Mouse (Mus musculus) 3T3-L1 (cell line): ENCODE results near the gene Sox15.
"Not testable (repeated sequence)": the region's sequence is repeated elsewhere in the genome, so short reads cannot be mapped to it uniquely, and the experiment has no call there.

Experiments used
- DNase-seq: peaks from one replicate; pipeline ENCODE4 v3.0.0-alpha.2; 2015; ENCODE audit warnings: low read depth, low spot score

Sox15 gene

GRCm38 (mm10) chr11:69655264-69656064 is at the start of gene Sox15:
Sox15 (plus strand) TSS chr11:69655314.
- DNase-seq = no peak

GRCm38 (mm10) chr11:69605726-69606490 is 49.2 kb upstream of the Sox15 start, which contains the start of gene Atp1b2:
Atp1b2 (minus strand) TSS chr11:69605942.
- DNase-seq = no peak

GRCm38 (mm10) chr11:69606491-69606795 is 48.7 kb upstream of the Sox15 start:
- no peak for DNase-seq

- DNase-seq = no peak
Measured at GRCm38 (mm10) chr11:69606832-69607231, 48.3 kb upstream of the Sox15 start.

DNA sequence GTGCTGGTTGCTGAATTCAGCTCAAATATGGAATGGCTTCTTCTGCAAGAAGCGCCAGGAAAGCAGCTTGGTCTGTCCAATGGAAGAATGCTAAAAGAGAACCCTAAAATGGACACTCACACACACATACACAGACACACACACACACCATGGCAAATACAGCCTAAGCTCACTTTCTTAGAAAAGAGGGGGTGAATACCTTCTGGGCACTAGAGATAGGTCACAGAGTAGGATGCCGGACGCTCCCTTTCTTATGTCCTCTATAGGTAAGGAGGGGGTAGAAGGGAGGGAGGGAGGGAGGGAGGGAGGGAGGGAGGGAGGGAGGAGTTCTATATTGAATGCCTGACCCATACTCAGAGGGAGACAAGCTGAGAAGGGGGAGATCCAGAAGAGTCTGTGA is 46.6 kb upstream of the Sox15 start:
- no peak for DNase-seq

- DNase-seq = no peak
Measured at GRCm38 (mm10) chr11:69609416-69609815, 45.7 kb upstream of the Sox15 start.

DNA sequence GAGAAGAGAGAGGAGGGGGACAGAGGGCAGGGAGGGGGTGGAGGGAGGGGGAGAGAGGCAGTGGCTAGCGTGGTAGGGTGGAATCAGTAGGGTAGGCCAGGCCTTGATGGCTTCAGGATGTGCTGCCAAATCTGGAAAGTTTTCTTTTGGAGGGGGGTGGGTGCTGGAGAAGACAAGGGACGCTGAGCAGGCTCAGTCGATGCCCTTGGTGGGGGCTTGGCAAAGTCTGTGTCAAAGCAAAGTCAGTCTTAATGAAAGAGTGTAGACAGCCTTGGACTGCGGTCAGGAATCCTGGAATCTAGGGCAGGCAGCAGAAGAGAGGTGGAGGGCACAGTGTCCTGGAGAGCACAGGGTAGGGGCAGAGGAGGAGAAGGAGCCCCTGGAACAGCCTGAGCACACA is 44.2 kb upstream of the Sox15 start:
- DNase-seq = no peak

DNA sequence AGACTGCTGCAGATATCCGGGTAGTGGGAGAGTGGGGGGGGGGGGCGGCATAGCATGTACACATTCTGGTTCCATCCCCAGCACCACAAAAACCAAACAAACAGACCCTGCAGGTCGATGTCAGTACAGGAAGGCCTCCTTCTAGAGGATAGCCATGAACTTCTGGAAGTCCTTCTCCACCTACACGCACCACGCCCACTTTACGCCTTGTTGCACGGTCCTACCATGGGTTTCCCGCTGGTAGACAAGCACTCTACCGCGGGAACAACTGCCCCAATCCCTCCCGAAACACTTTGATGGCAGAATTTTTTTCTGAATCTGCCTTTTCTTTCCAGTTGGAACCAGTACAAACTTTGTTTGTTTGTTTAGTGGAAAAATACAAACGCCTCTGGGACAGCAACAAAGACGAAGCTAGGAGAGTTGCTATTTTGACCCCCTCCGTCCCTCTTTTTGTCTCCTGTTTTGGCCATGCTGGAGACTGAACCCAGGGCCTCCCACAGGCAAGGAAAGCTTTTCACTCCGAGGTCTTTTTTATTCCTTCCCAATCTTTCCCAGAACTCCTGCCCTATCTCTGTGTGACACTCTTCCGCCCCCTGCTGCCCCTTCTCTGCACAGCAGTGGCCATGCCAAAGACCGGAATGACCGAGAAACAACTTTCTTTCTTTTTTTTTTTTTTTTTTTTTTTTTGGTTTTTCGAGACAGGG is 41.4 kb upstream of the Sox15 start:
- peak; percentile 92 for DNase-seq

DNA sequence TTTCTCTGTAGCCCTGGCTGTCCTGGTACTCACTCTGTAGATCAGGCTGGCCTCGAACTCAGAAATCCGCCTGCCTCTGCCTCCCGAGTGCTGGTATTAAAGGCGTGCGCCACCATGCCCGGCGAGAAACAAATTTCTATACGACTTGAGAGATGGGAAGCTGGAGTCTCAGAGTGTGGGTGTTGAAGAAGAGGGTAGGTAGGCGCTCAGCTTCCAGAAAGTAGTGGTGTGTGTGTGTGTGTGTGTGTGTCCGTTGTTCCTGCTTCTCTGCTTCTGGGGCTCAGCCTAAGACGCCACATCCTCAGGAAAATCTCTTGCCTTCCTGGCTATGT is 40.9 kb upstream of the Sox15 start:
- DNase-seq = not testable (repeated sequence)

DNA sequence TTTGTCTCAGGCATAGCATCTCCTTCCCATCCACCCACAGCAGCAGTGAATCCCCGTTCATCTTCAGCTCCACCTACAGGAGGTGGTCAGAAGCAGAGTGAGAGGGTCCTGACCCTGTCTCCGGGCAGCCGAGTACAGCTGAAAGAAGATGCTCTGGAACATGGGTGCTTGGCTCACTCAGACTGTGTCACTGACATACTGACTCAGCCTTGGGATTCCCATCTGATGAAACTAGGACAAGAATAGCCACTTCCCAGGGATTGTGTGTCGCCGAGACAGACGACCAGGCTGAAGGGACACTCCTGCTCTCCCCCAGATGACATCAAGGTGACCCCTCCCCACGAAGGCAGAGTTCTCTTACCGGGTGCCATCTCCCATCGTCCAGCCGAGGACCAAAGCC is 38.3 kb upstream of the Sox15 start:
- DNase-seq = no peak

GRCm38 (mm10) chr11:69617805-69618204 is 37.3 kb upstream of the Sox15 start, which contains the start of gene Shbg:
Shbg (minus strand) TSS chr11:69617905.
- DNase-seq = no peak

GRCm38 (mm10) chr11:69620394-69621081 is 34.6 kb upstream of the Sox15 start:
- no peak for DNase-seq

DNA sequence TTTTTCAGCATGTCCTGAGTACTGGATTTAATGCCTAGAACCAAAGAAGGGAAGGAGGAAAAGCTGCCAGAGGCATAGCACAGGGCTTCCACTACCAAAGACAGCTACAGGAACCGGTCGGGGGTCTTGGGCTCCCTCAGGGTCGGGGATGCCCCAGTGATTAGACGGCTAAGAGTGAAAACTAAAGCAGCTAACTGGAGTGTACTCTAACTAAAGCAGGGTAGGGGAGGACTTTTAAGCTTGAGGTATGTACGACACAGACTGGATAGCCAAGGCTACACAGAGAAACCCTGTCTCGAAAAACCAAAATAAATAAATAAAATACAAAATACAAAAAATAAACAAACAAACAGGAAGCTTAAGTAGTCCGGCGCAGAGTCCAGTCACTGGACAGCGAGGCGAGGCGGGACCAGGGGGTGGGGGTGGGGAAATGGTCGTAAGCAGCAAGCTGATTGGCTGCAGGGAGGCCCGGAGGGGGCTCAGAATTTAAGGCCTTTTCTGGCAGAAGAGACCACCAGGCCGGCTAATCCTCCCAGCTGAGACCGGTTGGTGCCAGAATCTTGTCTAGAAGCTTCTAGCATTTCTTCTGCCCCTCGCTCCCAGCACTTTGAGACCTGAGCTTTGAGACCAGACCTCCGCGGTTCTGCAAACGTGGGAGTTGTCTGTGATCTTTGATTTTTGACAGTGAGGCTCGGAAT is 33.4 kb upstream of the Sox15 start, which contains the start of gene Sat2:
TSS of gene Sat2 (plus strand) at position 454 of the 698 bp plus-strand sequence.
- DNase-seq = peak; percentile 75

DNA sequence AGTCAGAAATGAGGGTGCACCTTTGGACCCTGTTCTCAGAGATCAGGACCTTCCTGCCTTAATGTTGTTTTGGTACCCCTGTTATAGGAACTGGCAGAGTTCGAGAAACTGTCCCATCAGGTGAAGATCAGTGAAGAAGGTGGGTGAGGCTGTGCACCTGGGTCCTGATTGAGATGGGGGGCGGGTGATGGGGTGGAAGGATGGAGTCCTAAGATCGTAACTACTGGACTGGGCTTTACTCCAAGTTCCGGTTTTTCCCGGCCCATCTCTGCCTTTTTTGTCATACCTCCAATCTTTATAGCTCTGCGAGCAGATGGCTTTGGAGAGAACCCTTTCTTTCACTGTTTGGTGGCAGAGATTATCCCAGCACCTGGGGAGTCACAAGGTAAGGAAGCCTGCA is 32.7 kb upstream of the Sox15 start:
- DNase-seq = no peak

- DNase-seq = no peak
Measured at GRCm38 (mm10) chr11:69623006-69623405, 32.1 kb upstream of the Sox15 start.

DNA sequence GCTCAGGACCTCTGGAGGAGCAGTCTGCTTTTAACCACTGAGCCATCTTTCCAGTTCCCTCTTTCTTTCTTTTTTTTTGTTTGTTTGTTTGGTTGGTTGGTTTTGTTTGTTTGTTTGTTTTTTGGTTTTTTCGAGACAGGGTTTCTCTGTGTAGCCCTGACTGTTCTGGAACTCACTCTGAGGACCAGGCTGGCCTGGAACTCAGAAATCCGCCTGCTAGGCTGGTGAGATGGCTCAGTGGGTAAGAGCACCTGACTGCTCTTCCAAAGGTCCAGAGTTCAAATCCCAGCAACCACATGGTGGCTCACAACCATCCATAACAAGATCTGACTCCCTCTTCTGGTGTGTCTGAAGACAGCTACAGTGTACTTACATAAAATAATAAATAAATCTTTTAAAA is 30.8 kb upstream of the Sox15 start:
- not testable (repeated sequence) for DNase-seq

DNA sequence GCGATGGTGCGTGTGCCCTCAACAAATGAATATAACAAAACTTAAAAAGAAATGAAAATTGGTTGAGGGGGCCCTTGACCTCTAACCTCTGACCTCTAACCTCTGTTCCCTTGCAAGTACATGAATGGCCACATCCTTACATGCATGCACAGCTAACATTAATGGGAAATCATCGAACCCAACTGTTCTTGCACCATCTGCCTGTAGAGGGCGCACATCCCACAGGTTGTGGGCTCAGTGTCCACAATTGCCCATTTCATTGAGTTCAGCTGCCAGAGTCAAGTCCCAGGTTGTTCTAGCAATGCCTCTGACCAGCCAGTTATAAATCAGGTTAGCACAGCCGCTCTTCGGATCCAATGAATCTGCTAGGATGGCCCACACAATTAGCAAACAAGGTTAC is 26.8 kb upstream of the Sox15 start:
- DNase-seq = peak; percentile 93

- peak; percentile 68 for DNase-seq
Measured at GRCm38 (mm10) chr11:69629802-69630201, 25.3 kb upstream of the Sox15 start.

DNA sequence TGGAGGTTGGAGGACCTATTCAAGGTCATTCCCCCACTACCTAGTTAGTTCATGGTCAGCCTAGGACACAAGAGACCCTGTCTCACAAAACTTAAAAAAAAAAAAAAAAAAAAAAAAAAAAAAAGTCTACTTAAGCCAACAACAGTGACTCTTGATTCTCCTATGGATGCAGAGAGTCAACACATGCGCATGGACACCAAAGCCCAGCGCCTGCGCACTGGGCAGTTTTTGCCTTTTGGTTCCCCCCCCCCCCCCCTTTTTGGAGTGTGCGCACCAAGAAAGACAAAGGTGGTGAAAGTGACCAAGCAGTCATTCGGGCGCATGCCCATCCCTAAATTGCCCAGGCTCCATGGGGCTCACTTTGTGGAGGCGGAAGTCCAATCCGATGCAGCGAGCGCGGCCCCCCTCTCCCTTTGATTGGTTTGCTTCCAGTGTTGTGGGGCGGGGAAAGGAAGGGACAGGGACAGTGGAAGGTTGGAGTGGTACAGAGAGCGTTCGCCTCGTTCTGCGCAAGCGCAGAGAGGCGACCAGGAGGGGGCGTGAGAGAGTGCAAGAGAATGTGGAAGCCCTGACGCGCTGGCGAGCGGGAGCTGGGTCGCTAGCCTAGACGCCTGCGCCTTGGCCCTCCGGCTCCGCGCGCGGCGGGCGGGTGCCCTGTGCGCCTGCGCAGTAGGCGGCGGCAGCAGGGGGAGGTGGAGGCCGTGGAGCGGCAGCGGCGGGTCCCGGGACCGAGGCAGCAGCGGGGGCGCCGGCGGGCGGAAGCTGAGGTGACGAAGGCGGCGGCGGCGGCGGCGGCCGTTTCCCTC is 22.6 kb upstream of the Sox15 start, which contains the start of gene Fxr2:
TSS of gene Fxr2 (plus strand) at position 707 of the 806 bp plus-strand sequence.
- DNase-seq = peak; percentile 100
